Mouse (Mus musculus): ENCODE measurements around the gene Myo18b.

- no peak for TF ChIP-seq CTCF (IDR thresholded peaks at IDR 0.05; ENCODE audit: low read depth, low read length)
- no peak for TF ChIP-seq TAL1 (conservative IDR thresholded peaks at IDR 0.05; ENCODE audit: low read depth, low read length)
- no peak for TF ChIP-seq GATA2 (IDR thresholded peaks at IDR 0.05; ENCODE audit: borderline replicate concordance, low read depth, low read length)
Measured at GRCm38 (mm10) chr5:112791792-112792780, 104.1 kb downstream of the Myo18b start.

Data from G1E (cell line).